Mouse (Mus musculus): Measurements from ENCODE around the gene Msl3l2.

The Msl3l2 gene

DNA sequence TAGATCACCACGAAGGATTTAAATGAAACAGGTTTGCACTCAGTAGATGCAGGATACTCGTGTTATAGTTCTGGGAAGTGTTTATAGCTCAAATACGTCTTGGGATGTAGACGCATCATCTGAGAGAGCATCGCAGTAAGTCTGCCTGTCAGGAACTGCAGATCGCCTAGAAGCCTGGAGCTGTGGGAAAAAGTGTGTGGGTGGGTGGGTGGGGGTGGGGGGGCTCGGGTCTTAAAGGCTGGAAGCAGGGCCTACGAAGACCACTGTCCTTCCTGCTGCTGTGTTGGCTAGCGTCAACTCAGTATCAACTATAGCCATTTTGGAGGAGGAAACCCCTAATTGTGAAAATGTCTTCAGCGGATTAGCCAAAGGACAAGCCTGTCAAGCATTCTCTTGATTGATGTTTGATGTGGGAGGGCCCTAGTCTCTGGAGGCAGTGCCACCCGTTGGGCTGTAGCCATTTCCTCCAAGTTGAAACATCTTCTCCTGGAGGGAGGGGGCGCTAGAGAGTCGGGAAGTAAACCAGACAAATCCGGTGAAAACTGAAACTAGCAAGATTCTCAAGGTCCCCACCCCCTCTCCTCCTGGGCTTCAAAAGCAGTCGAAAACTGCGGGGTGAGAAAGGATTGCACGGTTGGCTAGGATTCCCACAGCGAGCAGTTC, at the start of gene Msl3l2:
Gene Msl3l2 (plus strand): TSS at position 585 of the 663 bp plus-strand sequence.
- peak; percentile 71 to 88 for DNase-seq

DNA sequence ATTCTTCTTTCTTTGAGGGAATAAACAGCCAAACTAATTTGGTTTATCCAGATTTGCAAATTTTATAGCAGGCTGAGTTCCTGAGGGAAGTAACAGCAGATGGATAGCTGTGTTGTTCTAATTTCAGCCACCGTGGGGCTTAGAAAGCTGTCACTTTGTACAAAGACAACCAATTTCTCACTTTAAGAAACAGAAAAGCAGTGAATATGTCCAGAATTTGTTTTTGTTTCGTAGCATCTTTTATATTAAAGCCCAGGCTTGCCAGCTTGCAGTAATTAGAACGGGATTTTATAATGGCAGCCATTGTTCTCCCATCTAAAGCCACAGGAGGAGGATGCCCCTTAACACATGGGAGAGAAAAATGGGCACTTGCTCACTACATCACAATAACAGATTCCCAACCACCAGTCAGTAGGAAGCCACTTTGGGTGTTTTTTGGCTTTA, 47.7 kb upstream of the Msl3l2 start:
- DNase-seq, result no peak

DNA sequence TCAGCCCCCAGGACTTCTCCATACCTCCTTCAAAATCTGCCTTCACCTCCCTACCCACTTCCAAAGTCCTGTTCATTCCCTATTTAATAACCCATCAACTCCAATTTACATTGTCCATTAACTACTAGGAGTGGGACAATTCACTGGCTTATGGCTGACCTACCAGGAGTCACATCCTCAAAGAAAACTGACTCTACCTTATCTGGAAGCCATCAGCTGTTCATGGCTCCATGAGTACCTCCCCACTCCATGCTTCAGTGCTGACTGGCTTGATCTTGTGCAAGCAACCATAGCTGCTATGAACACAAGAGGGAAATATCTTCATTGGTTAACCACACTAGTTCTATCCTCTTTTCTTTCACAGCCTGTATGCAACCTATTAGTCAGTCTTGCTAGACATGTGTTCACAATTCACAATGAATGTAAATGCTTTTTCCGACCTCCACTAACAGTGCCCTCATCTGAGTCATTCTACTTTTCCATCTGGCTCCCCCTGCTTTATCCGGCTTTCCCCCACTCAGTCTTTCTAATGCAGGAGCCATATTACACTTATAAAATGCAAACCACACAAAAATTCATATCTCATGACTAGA, 45.4 kb upstream of the Msl3l2 start:
- DNase-seq, result no peak

DNA sequence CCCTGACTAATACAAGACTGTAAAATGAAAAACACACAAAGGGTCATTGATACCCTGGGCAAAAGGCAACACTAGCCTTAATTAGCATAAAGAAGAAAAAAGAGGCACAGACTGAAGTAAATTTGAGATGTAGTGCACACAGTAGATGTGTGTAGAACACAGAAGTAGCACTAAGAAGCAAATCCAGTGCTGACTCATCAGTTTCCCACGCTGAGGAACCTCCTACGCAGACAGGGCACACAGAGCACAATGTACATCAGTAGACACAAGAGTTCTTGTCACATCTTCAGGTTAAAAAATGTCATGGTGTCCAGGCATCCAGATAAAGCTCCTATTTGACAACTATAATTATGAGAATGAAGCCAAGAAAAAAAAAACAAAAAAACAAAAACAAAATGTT, 44.0 kb upstream of the Msl3l2 start:
- no peak for DNase-seq

DNA sequence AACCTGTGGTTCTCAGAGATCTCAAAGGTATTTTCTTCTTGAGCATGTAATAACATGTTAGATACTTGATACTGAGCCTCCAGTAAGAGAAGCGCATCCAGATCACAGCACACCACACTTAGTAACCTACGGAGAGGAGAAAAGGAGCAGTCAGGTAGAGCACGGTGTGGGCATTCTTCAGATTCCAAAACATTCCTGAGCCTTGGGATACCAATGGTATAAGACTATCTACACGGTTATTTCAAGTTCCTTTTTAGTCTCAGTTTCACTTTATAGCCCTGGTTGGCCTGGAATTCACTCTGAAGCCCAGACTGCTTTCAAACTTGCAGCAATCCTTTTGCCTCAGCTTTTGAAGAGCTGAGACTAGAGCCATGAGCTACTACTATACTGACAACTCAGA, 17.0 kb upstream of the Msl3l2 start:
- DNase-seq, result no peak

DNA sequence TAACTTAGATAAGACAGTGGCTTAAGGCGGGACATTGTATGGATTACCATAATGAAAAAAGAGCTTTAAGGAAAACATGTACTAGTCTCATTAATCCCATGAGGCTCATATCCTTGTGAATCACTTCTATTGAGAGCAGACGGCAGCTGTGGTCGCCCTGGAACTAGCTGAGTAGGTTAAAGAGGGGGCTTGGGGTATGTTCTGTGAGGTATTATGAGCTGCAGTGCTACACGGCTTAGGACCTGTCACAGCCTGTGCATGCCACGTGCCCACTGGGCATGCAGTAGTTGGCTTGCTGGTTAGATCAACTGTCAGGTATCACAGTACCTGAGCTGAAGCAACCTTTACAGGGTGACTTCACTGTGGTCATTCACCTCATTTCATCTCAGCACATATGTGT, 12.1 kb upstream of the Msl3l2 start:
- DNase-seq, result no peak

DNA sequence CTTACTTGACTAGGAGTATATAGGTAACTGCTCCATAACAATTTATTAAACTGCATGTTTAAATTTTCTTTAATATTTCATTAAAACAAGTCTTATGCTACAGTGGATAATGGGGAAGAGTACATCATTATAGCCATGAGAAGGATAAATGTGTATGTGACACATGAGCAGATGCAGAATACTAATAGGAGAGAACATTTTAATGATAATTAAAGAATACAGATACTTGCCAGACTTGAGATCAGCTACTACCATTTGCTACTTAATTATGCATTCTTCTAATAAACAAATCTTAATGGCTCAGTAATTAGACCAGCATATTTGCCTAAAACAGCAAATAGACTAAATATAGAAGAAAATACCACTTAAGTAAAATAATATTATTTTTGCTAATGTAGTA, 10.0 kb upstream of the Msl3l2 start:
- no peak for DNase-seq

DNA sequence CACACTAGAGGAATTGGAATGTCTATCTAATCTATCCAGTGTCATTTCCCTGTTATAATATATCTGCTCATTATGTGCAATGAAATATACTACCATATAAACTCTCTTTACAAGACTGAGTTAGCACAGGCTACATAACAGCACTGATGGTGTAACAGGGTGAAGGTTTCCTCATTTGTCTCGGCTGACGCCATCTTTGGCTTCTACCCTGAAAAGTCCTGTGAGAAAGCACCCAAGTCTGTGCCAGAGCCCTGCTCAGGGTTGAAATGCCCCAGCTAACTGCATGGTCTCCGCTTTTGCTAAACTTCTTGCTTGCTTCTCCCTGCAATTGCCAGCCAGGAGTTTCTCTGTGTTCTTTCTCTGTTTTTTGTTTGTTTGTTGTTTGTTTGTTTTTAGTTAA, 7.6 kb upstream of the Msl3l2 start:
- DNase-seq, result no peak

DNA sequence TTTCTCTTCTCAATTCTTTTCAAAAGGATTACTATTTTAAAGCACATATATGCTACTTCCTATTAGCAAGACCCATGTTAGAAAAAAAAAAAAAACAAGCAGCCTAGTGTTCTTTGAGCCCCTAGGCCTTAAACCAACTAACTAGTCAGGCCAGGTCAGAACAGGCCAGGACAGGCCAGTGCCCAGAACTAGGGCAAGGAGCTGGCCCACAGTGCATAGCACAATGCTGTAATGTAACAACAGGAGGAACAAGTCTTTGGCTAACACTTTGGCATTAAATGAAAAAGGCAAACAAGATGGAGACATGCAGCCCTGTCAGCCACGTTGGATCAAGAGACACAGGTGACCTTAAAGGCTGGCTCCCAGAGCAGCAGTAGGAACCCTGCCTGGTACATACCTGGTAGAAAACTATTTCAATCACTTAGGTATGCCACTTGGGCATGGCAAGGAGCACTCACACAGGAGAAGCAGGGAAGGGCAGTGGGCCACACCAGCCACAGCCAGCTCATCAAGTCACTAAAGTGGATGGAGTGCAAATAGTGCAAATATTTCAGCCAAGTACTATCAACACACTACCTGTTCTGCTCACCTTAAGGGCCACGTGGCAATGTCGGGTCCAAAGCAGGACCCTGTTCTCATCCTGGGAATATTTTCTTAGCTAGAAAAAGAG, 6.9 kb upstream of the Msl3l2 start:
- no peak for DNase-seq

DNA sequence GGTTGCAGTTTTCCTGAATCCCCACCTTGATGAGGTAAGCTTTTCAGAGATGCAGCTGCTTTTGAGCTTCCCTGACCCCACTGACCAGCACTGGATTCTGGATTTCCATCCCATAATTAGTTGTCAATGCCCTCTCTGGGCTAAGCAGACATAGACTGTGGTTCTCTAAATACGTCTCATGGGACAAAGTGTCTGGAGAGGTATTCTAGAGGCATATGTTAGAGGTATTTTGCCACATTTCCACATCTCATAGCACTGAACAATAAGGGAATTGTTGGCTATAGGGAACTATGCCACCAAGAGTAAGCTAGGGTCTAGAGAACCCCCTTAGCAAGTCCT, 248 bp downstream of the Msl3l2 start:
- DNase-seq, result no peak

DNA sequence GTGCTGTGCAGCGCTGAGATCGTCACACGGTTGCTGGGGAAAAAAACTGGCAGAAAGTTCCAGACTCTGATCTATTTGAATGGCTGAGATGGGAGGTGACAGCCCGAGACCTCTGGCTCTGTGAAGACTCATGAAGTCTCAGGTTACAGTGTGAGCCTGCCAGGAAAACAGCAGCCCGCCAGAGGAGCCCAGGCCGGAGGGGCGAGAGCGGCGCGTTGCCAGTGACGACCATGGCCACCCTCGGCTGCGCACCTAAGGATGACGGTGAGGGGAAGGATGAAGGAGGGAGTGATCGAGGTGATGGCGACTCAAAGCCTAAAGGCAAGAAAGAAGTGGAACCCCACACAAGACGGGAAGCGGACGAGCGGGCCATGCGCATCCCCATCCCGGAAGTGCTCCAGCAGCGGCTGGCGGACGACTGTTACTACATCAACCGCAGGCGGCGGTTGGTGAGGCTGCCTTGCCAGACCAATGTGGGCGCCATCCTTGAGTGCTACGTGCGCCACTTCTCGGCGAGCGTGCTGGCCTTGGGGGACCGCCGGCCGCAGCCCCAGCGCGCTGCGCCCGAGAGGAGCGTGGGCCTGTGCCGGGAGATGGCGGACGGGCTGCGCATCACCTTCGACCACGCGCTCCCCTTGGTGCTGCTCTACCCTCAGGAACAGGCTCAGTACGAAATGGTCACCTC, 8.4 kb downstream of the Msl3l2 start:
- peak; percentile 83 to 85 for DNase-seq

DNA sequence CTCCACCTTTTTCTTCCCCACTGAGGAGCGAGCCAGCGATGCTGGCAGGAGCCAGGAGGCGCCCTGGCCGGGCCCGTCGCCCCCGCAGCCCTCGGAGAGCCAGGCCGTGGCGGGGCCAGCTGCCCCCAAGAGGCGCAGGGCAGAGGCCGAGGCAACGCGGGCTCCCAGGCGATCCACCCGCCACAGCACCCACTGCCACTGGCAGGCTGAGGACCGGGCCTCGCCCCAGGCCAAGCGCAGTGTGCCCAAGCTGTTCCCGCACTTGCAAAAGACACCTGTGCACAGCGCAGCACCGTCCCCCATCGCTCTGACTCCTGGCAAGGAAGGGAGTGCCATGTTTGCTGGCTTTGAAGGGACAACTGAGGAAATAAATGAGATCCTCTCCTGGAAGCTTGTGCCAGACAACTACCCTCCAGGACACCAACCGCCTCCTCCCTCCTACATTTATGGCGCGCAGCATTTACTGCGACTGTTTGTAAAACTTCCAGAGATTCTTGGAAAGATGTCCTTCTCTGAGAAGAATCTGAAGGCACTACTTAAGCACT, 9.0 kb downstream of the Msl3l2 start:
- peak; percentile 79 to 84 for DNase-seq

DNA sequence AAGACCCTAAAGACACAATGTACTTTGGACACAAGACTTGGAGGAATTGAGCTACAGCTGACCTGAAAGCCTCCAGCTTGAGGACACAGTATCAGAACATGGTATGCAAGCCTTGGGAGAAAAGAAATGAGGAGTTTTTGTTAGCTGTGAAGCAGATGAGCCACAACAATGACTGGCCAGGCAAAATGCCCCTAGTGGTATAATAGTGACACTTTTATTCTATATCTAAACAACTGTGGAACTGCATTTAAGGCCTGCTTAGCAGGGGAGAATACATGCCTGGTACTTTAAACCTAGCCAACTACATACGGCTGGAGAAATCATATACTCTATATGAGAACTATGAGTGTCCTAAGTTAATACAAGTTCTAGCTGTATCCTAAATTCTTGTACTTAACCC, 20.3 kb downstream of the Msl3l2 start:
- no peak for DNase-seq

DNA sequence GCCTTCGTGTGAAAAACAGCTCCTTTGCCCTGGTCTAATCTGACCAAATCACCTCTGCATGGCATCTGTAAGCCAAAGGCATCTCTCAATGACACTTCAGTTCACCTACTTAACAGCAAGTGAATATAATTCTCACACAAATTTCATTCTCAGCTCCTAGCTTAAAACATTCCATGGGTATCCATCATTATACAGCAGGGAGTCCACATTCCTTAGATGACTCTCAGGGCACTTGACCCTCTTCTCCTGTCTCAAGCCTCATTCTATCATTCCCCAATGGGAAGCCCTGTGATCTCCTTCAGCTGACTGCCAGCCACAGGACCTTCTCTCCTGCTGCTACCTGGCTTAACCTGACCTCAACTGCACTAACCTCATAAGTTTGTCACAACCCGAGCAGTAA, 22.9 kb downstream of the Msl3l2 start:
- no peak for DNase-seq

DNA sequence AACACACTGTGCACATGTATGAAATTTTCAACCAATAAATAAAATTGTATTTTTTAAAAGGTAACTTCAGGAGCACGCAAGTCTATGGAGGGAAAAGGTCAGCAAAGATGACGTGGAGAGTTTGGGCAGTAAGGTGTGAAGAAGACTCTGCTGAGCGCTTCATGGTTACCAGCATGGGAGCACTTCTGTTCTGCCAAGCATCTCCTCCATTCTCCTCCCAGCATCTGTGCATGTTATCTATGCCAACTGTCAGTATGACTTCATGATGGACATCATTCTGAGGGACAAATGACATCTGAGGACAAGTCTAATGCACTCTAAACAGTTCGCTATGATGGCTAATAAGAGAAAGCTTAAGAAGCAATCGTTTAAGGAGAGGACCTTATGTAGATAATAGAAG, 30.5 kb downstream of the Msl3l2 start:
- peak in 1 of 2 experiments; percentile 49 for DNase-seq

DNA sequence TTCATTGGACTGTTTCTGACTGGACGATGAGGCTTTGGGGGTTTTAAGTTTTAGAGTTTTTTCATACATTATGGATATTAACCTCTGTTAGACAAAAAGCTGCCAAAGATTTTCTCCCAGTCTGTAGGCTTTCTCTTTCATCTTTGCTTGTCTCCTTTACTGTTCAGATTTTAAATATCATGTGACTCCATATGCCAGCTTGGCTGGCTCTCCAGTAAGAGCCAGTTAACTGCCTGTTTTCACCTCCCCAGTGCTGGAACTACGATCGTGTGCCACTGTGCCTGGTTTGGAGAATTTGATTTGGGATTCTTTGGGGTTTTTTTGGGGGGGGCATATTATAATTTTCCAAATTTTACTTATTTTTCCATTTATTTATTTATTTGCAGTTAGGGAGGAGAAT, 42.2 kb downstream of the Msl3l2 start:
- peak in 1 of 2 experiments; percentile 12 for DNase-seq

DNA sequence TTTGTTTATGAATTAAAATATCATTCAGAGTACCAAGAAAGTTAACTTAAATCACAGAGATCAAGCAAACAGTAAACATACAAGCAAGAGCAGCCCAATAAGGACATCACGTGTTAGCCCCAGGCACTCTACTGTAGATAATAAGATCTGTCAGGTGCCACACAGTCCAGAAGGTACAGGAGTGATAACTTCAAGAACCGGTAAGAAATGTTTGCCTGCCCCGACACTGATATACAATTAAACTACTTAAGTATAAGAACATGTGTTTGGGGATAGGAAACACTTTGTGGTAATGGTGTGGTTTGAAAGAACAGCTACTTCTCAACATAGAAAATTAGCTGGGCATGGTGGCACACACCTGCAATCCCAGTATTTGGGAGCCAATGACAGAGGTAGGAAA, 50.2 kb downstream of the Msl3l2 start:
- DNase-seq, result no peak

DNA sequence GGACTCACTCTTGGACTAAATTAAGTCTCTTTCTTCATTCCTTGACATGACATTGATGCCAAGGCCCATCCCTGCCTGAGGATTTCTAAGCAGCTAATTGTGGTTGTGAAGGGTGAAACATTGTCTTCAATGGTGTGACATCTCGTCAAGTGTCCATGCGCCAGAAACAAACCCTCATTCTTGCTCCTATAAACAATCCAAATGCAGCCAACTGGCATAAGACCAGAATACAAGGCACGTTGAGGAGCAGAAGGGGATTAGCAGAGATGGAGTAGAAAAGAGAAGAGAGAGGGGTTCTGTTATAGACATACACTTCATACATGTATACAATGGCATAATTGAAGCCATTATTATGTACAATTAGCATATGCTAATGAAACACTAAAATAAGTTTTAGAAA, 51.5 kb downstream of the Msl3l2 start:
- DNase-seq, result no peak

DNA sequence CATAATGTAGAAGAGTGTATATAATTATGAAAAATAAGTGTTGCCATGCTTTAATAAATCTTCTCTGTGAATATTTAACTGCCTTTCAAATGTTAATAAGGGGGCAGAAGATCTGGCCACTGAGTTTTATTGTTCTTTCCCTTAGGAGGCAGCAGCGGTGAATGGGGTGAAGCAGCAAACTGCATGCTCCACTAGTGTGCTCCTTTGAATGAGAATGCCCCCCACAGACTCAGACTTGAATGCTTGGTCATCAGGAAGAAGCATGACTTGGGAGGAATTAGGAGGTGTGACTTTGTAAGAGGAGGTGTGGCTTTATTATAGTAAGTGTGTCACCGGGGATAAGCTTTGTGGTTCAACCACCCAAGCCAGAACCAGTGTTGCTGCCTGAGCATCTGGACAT, 52.0 kb downstream of the Msl3l2 start:
- DNase-seq, result no peak

DNA sequence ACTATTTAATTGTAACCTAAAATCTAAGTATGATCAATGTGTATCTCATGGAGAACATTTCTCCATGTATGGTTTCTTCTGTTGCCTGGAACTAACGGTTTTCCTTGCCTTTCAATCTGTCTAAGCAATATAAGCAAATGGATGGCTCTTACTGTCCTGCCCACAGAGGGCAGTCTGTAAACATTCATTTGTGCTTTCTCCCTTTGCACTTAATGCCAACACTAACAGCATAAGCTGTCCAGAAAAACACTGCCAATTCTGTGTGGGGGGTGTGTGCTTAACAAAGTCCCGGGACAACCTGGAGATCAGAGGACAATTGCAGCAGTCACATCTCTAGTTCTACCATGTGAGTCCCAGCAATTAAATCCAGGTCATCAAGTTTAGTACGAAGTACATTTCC, 57.7 kb downstream of the Msl3l2 start:
- DNase-seq, result peak; percentile 19 to 61

DNA sequence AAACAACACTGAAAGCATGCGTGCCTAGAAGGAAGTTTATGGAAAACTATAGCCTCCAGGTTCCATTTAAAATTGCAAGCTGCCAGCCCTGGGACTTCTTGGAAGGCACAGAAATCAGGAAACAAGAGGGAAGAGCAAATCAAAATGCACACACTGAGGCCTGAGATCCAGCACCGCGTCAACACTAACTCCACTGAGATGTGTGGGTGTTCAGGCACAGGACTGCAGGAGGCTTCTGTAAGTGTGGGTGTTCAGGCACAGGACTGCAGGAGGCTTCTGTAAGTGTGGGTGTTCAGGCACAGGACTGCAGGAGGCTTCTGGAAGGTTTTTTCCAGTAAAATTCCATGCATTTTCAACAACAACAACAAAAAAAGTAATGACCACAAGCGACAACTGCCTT, 59.0 kb downstream of the Msl3l2 start:
- DNase-seq, result no peak
